Mouse (Mus musculus): ENCODE data around the gene Nr2e3.
"Not testable (repeated sequence)": the region's sequence is repeated elsewhere in the genome, so short reads cannot be mapped to it uniquely, and the experiment has no call there.

The Nr2e3 gene

GRCm38 (mm10) chr9:59951001-59951750 lies 9.3 kb downstream of the Nr2e3 start:
- DNase-seq (ENCODE audit: low spot score), result no peak

DNA sequence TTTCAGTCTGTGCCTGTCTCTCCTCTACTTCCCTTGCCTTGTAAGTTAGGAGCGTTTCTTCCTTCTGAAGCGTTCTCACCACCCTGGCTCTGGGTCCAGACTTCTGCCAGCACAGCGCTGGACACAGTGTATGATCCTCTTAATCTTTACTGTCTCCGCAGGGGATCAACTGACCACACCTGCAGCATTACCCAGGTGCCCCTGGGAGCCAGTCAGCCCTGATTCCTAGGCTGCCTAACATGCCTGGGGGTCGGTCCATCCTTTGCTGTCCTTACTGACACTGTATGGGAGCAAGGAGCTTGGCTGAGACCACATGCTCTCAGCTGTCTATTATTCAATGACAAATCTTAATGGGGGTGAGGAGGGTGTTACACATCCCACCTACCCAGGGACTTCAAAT lies 10.5 kb downstream of the Nr2e3 start:
- DNase-seq (ENCODE audit: low spot score), result no peak

DNA sequence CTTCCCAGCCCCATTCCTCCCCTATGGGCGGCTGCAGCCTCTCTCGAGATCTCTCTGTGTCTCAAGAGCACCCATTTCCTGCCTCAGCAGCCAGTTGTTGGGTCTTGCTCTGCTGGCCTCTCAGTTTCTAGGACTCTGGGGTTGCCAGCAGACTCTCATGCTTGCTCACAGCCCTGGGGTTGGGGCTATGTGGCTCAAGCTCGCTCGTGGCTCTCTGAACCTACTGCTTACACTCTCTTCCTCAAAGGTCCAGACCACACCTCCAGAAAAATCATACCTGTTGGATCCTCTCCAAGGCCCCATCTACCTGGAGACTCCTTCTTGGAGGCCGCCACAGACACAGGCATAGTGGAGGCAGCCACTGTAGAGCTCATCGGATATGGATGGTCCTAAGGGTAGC lies 10.9 kb downstream of the Nr2e3 start:
- no peak for DNase-seq (ENCODE audit: low spot score)

DNA sequence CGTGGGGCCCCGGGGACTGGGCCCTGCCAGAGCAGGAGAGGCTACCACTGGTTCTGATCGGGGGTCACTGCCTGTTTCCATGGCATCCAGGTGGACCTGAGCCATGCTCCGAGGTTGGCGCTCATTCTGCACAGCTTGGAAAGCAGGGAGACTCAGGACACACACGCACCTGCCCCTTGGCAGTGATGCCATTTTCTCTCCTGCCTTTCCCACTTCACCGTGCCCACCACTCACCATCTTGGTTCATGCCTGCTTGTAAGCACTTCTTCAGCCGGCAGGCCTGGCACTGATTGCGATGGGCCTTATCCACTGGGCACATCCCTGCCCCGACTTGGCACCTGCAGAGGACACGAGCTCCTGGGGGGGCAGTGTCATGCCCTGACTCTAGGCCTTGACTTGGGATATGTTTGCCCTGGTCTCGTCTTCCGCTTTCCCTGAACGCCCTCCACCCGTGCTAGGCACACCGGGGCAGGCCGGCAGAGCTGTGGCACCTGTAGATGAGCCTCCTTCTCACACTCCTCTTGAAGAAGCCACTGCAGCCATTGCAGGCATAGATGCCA lies 11.7 kb downstream of the Nr2e3 start:
- no peak for DNase-seq (ENCODE audit: low spot score)

DNA sequence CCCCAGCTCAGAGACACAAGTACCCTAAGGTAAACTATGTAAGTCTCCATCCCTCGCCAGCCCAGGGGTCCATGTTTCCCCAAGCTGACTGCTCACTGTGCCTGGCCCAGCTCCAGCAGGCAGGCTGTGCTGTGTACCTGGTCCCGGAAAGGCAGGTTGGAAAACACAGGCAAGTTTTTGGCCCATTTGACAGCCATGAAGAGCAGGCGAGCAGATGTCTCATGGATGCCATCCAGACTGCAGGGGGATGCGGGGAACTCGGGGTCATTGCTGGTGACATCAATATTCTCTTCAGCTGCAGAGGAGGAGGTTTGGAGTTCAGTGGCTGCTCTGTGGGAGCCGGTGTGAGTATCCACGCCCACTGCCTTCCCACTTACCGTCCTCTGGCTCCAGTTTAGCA lies 12.2 kb downstream of the Nr2e3 start:
- no peak for DNase-seq (ENCODE audit: low spot score)

GRCm38 (mm10) chr9:59947271-59947670 lies 13.2 kb downstream of the Nr2e3 start:
- DNase-seq (ENCODE audit: low spot score), result no peak

DNA sequence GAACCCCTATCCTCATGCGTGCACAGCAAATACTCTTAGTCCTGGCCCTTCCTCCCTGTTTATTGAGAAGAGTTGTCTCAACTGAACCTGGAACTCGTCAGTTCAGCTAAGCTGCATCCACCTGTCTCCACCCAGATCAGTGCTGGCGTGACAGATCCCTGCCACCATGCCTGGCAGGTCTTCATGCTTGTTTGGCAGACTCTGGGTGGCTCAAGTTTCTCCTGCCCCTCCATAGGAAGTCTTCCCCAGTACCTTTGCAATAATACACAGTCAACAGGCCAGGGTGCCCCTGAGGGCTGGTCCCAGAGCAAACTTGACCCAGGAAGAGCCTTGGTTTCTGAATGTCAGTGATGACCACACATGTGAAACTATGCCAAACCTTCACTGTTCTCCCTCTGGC lies 15.2 kb downstream of the Nr2e3 start:
- DNase-seq (ENCODE audit: low spot score), result no peak

DNA sequence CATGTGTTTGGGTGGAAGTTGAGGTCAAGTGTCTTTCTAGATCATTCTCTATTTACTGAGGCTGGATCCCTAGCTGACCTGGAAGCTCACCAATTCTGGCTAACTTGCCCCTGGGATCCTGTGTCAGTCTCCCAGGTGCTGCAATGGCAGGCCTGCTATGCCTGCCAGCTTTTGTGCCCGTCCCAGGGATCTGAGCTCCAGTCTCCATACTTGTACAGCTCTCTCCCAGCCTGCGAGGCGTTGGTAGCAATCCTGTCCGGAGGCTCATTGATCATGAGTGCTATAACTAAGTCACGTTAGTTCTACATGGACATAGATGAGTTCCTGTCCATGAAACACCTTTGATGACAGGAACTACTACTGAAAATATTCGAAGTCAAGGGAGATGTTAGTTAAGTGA lies 16.6 kb downstream of the Nr2e3 start:
- no peak for DNase-seq (ENCODE audit: low spot score)

DNA sequence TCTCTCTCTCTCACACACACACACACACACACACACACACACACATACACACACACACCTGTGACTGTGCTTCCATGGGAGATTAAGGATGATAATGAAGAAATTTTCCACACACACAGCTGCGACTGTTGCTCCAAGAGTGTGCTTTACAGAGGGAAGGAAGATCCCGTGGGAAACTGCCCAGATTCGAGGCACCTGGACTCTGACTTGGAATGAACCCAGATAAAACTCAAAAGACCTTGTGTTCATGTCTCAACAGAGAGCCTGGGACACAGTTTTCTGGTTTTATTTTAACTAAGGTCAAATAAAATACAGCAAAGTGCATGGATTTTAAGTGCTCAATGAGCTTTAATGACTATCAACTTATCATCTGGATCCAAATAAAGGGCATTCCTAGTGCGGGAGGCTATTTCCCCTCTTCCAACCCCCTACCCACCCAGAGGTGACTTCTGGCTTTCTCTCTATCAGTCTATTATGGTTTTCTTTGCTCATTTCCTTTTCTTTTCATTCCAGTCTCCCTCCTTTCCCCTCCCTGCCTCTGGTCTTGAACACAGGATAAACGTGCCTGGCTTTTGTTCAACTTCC lies 17.9 kb downstream of the Nr2e3 start:
- DNase-seq (ENCODE audit: low spot score), result no peak

DNA sequence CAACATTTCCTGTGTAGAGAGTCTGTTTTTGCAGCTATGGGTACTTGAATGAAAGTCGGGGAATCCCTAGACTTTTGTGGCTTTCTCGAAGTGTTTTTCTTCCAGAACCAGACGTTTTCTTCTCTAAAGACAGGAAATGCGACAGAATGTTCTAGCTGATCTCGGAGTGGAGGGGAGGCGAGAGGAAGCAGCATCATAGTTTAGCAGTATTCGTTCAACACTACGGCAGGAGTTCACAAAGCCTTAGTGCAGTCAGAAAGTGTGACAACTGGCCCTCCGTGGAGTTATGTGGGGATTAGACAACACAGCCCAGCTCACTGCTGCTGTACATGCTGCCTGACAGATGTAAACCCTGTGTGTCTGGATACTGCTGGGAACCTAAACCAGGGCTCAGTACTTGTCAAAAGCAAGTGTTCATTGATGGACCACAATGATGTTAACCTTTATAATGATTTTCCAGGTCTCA lies 18.5 kb downstream of the Nr2e3 start:
- no peak for DNase-seq (ENCODE audit: low spot score)

- DNase-seq (ENCODE audit: low spot score), result no peak
Measured at GRCm38 (mm10) chr9:59940913-59941884, 19.3 kb downstream of the Nr2e3 start.

DNA sequence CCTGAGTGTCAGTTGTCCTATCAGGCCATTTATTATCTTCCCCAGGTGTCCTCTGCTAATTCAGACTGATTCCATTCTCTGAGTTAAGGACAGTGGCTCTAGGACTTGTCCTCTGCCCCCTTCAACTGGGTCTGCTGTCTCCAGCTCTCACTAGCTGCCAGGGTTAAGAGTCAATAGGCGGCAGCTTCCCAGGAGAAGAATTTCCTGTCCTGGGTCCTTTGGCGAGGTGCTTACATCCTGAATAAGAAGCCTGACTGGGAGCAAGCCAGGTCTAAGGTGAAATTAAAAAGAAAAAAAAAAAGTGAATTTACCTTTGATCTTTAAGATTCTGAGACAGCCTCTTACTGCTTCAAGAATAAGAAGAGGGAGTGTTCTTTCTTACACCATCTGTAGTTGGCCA lies 20.8 kb downstream of the Nr2e3 start:
- no peak for DNase-seq (ENCODE audit: low spot score)

GRCm38 (mm10) chr9:59938529-59938928 lies 21.9 kb downstream of the Nr2e3 start:
- no peak for DNase-seq (ENCODE audit: low spot score)

GRCm38 (mm10) chr9:59935866-59936265 lies 24.6 kb downstream of the Nr2e3 start:
- not testable (repeated sequence) for DNase-seq (ENCODE audit: low spot score)

DNA sequence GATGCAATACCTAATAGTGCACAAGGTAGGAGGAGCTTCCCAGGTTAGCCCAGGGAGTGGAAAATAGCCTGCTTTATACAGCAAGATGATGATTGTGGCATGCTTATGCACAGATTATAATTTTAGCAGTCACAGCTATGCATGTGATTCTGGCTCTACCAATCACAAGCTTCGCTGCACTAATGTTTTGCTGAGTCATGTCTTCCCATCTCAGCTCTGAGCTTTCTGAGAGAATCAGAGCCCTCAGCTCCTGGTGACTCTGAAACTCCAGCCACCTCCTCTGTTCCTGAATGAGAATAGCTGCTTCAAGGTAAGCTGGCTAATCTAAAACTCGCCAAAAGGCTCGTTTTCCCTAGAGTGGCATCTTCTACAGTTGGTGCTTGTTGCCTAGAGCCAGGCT lies 30.2 kb downstream of the Nr2e3 start:
- DNase-seq (ENCODE audit: low spot score), result no peak

DNA sequence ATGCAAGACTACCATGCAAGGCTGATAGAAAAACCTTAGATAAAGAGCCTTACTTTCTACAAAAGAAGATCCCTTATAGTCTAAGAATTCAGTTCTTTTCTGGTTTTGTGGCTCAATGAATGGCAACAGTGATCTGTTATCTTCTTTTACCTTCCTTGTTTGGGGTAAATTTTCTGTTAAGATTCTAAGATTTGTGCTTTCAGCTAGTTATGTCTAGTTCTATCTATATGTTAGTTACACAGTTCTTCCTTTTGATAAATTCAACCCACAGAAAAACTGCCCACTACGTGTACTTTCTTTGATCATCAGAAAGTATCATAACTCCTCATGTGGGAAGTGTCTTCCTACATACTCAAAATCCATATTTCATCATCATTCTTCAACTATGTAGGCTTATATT lies 45.7 kb downstream of the Nr2e3 start:
- no peak for DNase-seq (ENCODE audit: low spot score)

GRCm38 (mm10) chr9:59903382-59903781 lies 57.1 kb downstream of the Nr2e3 start:
- DNase-seq (ENCODE audit: low spot score), result peak; percentile 31
